Mouse (Mus musculus): ENCODE results near the gene Lig3.

- TF ChIP-seq GATA1 (IDR thresholded peaks at IDR 0.05; ENCODE audit: borderline replicate concordance, low read length) (no peak), FLI1 (IDR thresholded peaks at IDR 0.05; ENCODE audit: low read length) (no peak)
Measured at GRCm38 (mm10) chr11:82845415-82846078, 64.6 kb downstream of the Lig3 start.

Data from megakaryocyte, embryonic 14.5 days (primary cell).